Mouse (Mus musculus) midbrain, embryonic 14.5 days (tissue): ENCODE measurements around the gene Ebf1. TPM values are rescaled to one million over a fixed set of nuclear protein-coding genes. Genes with fewer than 3 reads are reported as not detected.

Experiments used
- ATAC-seq: fragments of 200-750 bp; cut with Nextera tagmentation; 2 replicates; pipeline ENCODE4 v1.8.0; 2017; ENCODE audit warnings: moderate number of reproducible peaks, moderate library complexity; ENCODE audit not compliant: low FRiP score, low TSS enrichment
- DNase-seq: peaks from one replicate; pipeline ENCODE4 v3.0.0-alpha.2; 2015
- H3K27ac ChIP-seq: fragments of 300-500 bp; sonication (generic); replicated peaks from 2 replicates; pipeline ENCODE4 v1.5.1; 2014; ENCODE audit warnings: mild to moderate bottlenecking, low read depth, low read length, moderate library complexity
- H3K27me3 ChIP-seq: fragments of 300-500 bp; sonication (generic); 2 replicates; pipeline ENCODE4 v1.6.1; 2014; ENCODE audit warnings: low read length, control low read depth, mixed read lengths; ENCODE audit not compliant: control insufficient read depth, insufficient read depth
- H3K36me3 ChIP-seq: fragments of 300-500 bp; sonication (generic); 2 replicates; pipeline ENCODE4 v1.6.1; 2014; ENCODE audit warnings: low read length, control low read depth; ENCODE audit not compliant: control insufficient read depth, insufficient read depth
- H3K4me1 ChIP-seq: fragments of 300-500 bp; sonication (generic); 2 replicates; pipeline ENCODE4 v1.6.1; 2014; ENCODE audit warnings: mild to moderate bottlenecking, antibody characterized with exemption, low read length, control low read depth; ENCODE audit not compliant: control insufficient read depth, insufficient read depth
- H3K4me2 ChIP-seq: fragments of 300-500 bp; sonication (generic); 2 replicates; pipeline ENCODE4 v1.6.1; 2014; ENCODE audit warnings: mild to moderate bottlenecking, low read length, moderate library complexity
- H3K4me3 ChIP-seq: fragments of 300-500 bp; sonication (generic); replicated peaks from 2 replicates; pipeline ENCODE4 v1.5.1; 2014; ENCODE audit warnings: low read depth, low read length
- H3K9ac ChIP-seq: fragments of 300-500 bp; sonication (generic); replicated peaks from 2 replicates; pipeline ENCODE4 v1.6.1; 2014; ENCODE audit warnings: mild to moderate bottlenecking, low read length, moderate library complexity
- H3K9me3 ChIP-seq: fragments of 300-500 bp; sonication (generic); 2 replicates; pipeline ENCODE4 v1.6.1; 2016; ENCODE audit warnings: low read length, control low read depth, mixed read lengths; ENCODE audit not compliant: control insufficient read depth
- WGBS: fragments of 180-500 bp; shearing (Covaris S2); extraction: QIAGEN DNeasy Blood & Tissue Kit; methylation state at CpG from one replicate; pipeline ENCODE4 v1.1.7; 2014; 5-methylcytosine and 5-hydroxymethylcytosine counted together
- polyA plus RNA-seq: library from polyadenylated mRNA; unstranded; fragments of >200 nt; fragmentation: Nextera tagmentation; extraction: Ambion mirVana; gene quantifications from 2 replicates; pipeline ENCODE4 v1.2.1, GENCODE M21; 2014

Ebf1 gene
- polyA plus RNA-seq, 1 experiment from 2014 or later: 112 TPM

GRCm38 (mm10) chr11:44613411-44614180 is 3.5 kb upstream of the Ebf1 start:
- no peaks in the 10 kb centered on the region for H3K9me3 ChIP-seq
- DNase-seq (no peak), ATAC-seq (no peak)
- peaks cover 18% of the 10 kb centered on the region for H3K4me1 ChIP-seq
- H3K27me3 ChIP-seq: peaks cover 35% of the 10 kb centered on the region
- whole genome bisulfite sequencing: 8% methylated on average over 14 of the region's 14 CpGs
- peak overlapping the region; percentile 40; the same call in 1 of the 2 replicates for H3K9ac ChIP-seq
- H3K36me3 ChIP-seq: no peaks in the 10 kb centered on the region
- H3K27ac ChIP-seq: no peak overlapping the region
- H3K4me2 ChIP-seq: peak overlapping the region; percentile 97
- peak overlapping the region; percentile 26 for H3K4me3 ChIP-seq

GRCm38 (mm10) chr11:44616078-44616787 is 884 bp upstream of the Ebf1 start:
- peak overlapping the region; percentile 64 for H3K4me3 ChIP-seq
- H3K36me3 ChIP-seq: no peaks in the 10 kb centered on the region
- peaks cover 25% of the 10 kb centered on the region for H3K4me1 ChIP-seq
- no peaks in the 10 kb centered on the region for H3K9me3 ChIP-seq
- ATAC-seq: no peak
- peak overlapping the region; percentile 84 for H3K4me2 ChIP-seq
- peak overlapping the region; percentile 86; the same call in 1 of the 2 replicates for H3K9ac ChIP-seq
- 13% methylated on average over 18 of the region's 18 CpGs for WGBS
- H3K27me3 ChIP-seq: peaks cover 42% of the 10 kb centered on the region
- DNase-seq: no peak
- no peak overlapping the region for H3K27ac ChIP-seq

- no peaks in the 10 kb centered on the region for H3K9me3 ChIP-seq
- no peaks in the 10 kb centered on the region for H3K36me3 ChIP-seq
- peak overlapping the region; percentile 92 for H3K27ac ChIP-seq
- H3K27me3 ChIP-seq: peaks cover 34% of the 10 kb centered on the region
- H3K9ac ChIP-seq: peak overlapping the region; percentile 86
- ATAC-seq: peak; percentile 28; the same call in 1 of the 2 replicates
- WGBS: under 1% methylated on average over 55 of the region's 55 CpGs
- peaks cover 21% of the 10 kb centered on the region for H3K4me1 ChIP-seq
- peak overlapping the region; percentile 64 for H3K4me3 ChIP-seq
- DNase-seq: peak; percentile 85
- H3K4me2 ChIP-seq: peak overlapping the region; percentile 84
Observed at GRCm38 (mm10) chr11:44617734-44618586, 843 bp downstream of the Ebf1 start.

GRCm38 (mm10) chr11:44619131-44619886 is 2.2 kb downstream of the Ebf1 start:
- ATAC-seq (no peak), DNase-seq (no peak)
- Histone ChIP-seq H3K9me3 (no peaks in the 10 kb centered on the region), H3K4me1 (peaks cover 16% of the 10 kb centered on the region; the same call in 1 of the 2 replicates), H3K36me3 (no peaks in the 10 kb centered on the region), H3K4me2 (peak overlapping the region; percentile 84), H3K27ac (peak overlapping the region; percentile 92), H3K4me3 (peak overlapping the region; percentile 64), H3K27me3 (peaks cover 25% of the 10 kb centered on the region), H3K9ac (peak overlapping the region; percentile 86)
- 1% methylated on average over 15 of the region's 15 CpGs for WGBS

- peak overlapping the region; percentile 84 for H3K4me2 ChIP-seq
- no peak for ATAC-seq
- H3K9ac ChIP-seq: peak overlapping the region; percentile 86
- H3K4me1 ChIP-seq: peaks cover 20% of the 10 kb centered on the region; the same call in 1 of the 2 replicates
- 2% methylated on average over 41 of the region's 41 CpGs for WGBS
- H3K4me3 ChIP-seq: peak overlapping the region; percentile 64
- peak overlapping the region; percentile 92 for H3K27ac ChIP-seq
- no peaks in the 10 kb centered on the region for H3K9me3 ChIP-seq
- H3K36me3 ChIP-seq: no peaks in the 10 kb centered on the region
- DNase-seq: no peak
- H3K27me3 ChIP-seq: peaks cover 23% of the 10 kb centered on the region
Observed at GRCm38 (mm10) chr11:44619887-44620693, 3.0 kb downstream of the Ebf1 start.

- peak overlapping the region; percentile 92 for H3K27ac ChIP-seq
- WGBS: 27% methylated on average over 18 of the region's 19 CpGs
Observed at GRCm38 (mm10) chr11:44620694-44621446, 3.8 kb downstream of the Ebf1 start.

GRCm38 (mm10) chr11:44621615-44622014 is 4.5 kb downstream of the Ebf1 start:
- no peaks in the 10 kb centered on the region for H3K36me3 ChIP-seq
- H3K9me3 ChIP-seq: no peaks in the 10 kb centered on the region
- H3K27me3 ChIP-seq: peaks cover 17% of the 10 kb centered on the region
- ATAC-seq: no peak
- H3K4me3 ChIP-seq: peak overlapping the region; percentile 64
- peak overlapping the region; percentile 84 for H3K4me2 ChIP-seq
- DNase-seq: no peak
- peak overlapping the region; percentile 92 for H3K27ac ChIP-seq
- 30% methylated on average over 10 of the region's 10 CpGs for WGBS
- peak overlapping the region; percentile 86; the same call in 1 of the 2 replicates for H3K9ac ChIP-seq
- H3K4me1 ChIP-seq: peaks cover 27% of the 10 kb centered on the region; the same call in 1 of the 2 replicates

More at GRCm38 (mm10) chr11:44620694-44621446, 3.8 kb downstream of the Ebf1 start:
- no peaks in the 10 kb centered on the region for H3K36me3 ChIP-seq
- no peak for DNase-seq
- ATAC-seq: no peak
- H3K9ac ChIP-seq: peak overlapping the region; percentile 86
- H3K4me2 ChIP-seq: peak overlapping the region; percentile 84
- peak overlapping the region; percentile 64 for H3K4me3 ChIP-seq
- H3K4me1 ChIP-seq: peaks cover 26% of the 10 kb centered on the region; the same call in 1 of the 2 replicates
- H3K9me3 ChIP-seq: no peaks in the 10 kb centered on the region
- peaks cover 17% of the 10 kb centered on the region for H3K27me3 ChIP-seq
